Mouse (Mus musculus) G1E (cell line): ENCODE data around the gene Znrf1. TPM values are rescaled to one million over a fixed set of nuclear protein-coding genes. Genes with fewer than 3 reads are reported as not detected.

Experiments
- ATAC-seq: 2 replicates; pipeline ENCODE4 v1.8.0; 2016; ENCODE audit warnings: mild to moderate bottlenecking; ENCODE audit not compliant: insufficient number of reproducible peaks, poor library complexity, low FRiP score, severe bottlenecking; ENCODE audit errors: extremely low read depth
- DNase-seq: peaks from one replicate; pipeline ENCODE4 v3.0.0; 2012; ENCODE audit warnings: low spot score
- H3K27me3 ChIP-seq: 2 replicates; pipeline ENCODE4 v1.6.1; 2012; ENCODE audit warnings: mild to moderate bottlenecking, low read length, inconsistent platforms; ENCODE audit not compliant: insufficient read depth
- H3K36me3 ChIP-seq: replicated peaks from 2 replicates; pipeline ENCODE3; 2012; ENCODE audit warnings: mild to moderate bottlenecking, inconsistent platforms
- H3K4me1 ChIP-seq: 2 replicates; pipeline ENCODE4 v1.6.1; 2012; ENCODE audit warnings: low read depth, low read length, inconsistent platforms, mixed read lengths; ENCODE audit not compliant: insufficient read depth
- H3K4me3 ChIP-seq: 2 replicates; pipeline ENCODE4 v1.5.1; 2012; ENCODE audit warnings: low read depth, mild to moderate bottlenecking, inconsistent platforms, low read length, moderate library complexity, mixed read lengths
- H3K9me3 ChIP-seq: replicated peaks from 2 replicates; pipeline ENCODE4 v1.6.1; 2012; ENCODE audit warnings: inconsistent platforms
- CTCF ChIP-seq: IDR thresholded peaks from 2 replicates; pipeline ENCODE4 v1.5.1; 2012; ENCODE audit warnings: low read depth, low read length, inconsistent platforms, mixed read lengths
- GATA1 ChIP-seq: IDR thresholded peaks from 2 replicates; pipeline ENCODE4 v1.6.1; 2012; ENCODE audit warnings: borderline replicate concordance, low read length, inconsistent platforms, mixed read lengths
- GATA2 ChIP-seq: IDR thresholded peaks from 2 replicates; pipeline ENCODE4 v1.6.1; 2012; ENCODE audit warnings: low read depth, low read length, inconsistent platforms, borderline replicate concordance
- POLR2AphosphoS5 ChIP-seq: IDR thresholded peaks from 2 replicates; pipeline ENCODE4 v1.6.1; 2012; ENCODE audit warnings: low read depth, low read length, inconsistent platforms; ENCODE audit not compliant: insufficient replicate concordance
- TAL1 ChIP-seq: conservative IDR thresholded peaks from 2 replicates; pipeline ENCODE4 v1.6.1; 2012; ENCODE audit warnings: low read depth, low read length, inconsistent platforms, mixed read lengths
- polyA plus RNA-seq: library from polyadenylated mRNA; stranded (reverse); fragments of >175 nt; gene quantifications from 2 replicates; pipeline ENCODE4 v1.2.3, GENCODE M21; 2012
- total RNA-seq, 2 experiments: library from RNA; stranded (forward) in 1 of 2; stranded (reverse) in 1 of 2; fragments of 200-1000 nt in 1 of 2; fragments of >200 nt in 1 of 2; fragmentation: Nextera tagmentation in 1 of 2; gene quantifications; 2 replicates each; pipeline ENCODE4 v1.2.3; 2014 to 2017

Znrf1 gene
- total and polyA plus RNA-seq, 3 experiments = 22.8 to 62.8 (median 47.6) TPM

DNA sequence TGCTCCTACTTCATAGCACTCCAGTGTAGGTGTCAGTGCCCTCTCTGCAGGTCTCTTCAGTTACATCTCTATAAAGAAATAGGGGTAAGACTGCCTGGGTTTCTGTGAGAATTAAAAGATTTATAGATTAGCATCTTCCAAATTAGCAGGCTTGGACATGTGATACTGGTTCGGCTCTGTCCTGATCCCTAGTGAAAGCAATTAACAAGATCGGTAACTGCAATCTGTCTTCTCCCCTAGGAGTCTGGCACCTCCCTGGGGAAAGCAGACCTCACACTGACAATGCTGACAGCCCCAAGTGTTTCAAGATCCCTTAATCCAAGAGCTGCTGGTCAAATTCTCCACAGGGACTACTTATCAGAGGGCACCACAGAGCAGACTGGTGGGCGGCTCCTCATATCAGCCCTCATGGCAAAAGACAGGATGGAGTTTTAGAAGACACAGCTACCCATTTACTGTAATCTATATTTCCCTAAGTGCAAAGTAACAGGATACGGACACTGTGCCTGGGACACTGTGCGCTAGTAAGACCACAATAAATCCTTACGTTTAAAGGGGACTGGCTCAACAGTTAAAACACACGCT lies 19.4 kb upstream of the Znrf1 start:
- DNase-seq (no peak), ATAC-seq (no peak)
- Histone ChIP-seq H3K4me3 (no peak overlapping the region), H3K4me1 (peaks cover 16% of the 10 kb centered on the region), H3K27me3 (no peaks in the 10 kb centered on the region), H3K9me3 (0 out of 2 replicates have a peak, but pooled peaks cover 3% of the 10 kb centered on the region), H3K36me3 (peaks cover 40% of the 10 kb centered on the region)
- TF ChIP-seq CTCF (no peak), TAL1 (no peak), GATA1 (no peak), POLR2AphosphoS5 (no peak)

DNA sequence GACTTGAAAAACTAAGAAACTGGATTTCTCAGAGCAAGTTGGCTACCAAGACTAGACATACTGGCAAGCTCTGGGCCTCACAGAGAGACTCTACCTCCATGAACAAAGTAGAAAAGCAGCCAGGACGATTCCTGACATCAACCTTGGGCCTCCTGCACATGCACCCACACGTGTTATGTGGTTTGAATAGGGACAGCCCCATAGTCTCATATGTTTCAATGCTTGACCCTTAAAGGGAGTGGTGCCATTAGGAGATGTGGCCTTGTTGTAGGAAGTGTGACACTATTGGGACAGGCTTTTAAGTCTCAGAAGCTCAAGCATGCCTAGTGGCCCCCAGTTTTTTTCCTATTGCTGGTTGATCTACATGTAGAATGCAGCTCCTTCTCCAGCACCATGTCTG lies 18.4 kb upstream of the Znrf1 start:
- DNase-seq = no peak
- H3K4me1 ChIP-seq = peaks cover 17% of the 10 kb centered on the region
- no peak for ATAC-seq
- no peak overlapping the region for H3K4me3 ChIP-seq
- no peak for TF ChIP-seq GATA1
- no peak for TF ChIP-seq TAL1
- no peak for TF ChIP-seq GATA2
- no peak for TF ChIP-seq POLR2AphosphoS5
- no peak for TF ChIP-seq CTCF
- H3K27me3 ChIP-seq = no peaks in the 10 kb centered on the region
- H3K36me3 ChIP-seq = peaks cover 37% of the 10 kb centered on the region
- H3K9me3 ChIP-seq = 0 out of 2 replicates have a peak, but pooled peaks cover 3% of the 10 kb centered on the region

DNA sequence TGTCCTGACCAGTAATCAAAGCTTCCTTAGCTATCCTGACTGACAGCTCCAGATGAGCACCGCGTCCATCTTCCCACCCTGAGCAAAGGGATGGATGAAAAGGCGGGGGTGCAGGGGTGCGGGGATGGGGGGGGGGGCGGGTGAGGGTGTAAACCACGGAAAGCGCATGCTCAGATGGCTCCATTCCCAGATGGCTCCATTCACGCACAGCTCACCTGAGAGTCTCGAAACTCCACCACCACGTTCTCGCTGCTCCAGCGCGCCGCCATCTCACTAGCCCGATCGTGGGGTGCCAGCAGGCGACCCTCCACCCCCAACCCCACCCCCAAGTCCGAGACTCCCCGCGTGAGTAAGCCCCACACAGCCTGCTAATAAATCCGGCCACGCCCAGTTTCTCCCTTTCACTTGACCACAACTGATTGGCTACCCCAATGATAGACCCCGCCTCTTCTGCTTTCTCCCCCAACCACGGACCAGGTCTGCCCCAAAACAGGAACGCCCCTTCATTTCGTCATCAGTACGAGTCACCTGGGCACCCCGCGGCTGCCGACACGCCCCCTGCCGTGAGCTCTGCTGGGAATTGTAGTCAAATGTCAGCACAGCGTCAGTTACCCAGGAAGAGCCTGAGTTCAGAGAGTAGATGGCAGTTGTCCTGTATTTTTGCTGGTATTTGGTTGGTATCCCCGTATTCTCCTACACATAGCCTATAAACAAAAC lies 14.0 kb upstream of the Znrf1 start, which contains the start of gene Wdr59:
Wdr59 (minus strand) TSS at position 380 of the 717 bp plus-strand sequence.
- no peaks in the 10 kb centered on the region for H3K27me3 ChIP-seq
- no peak for TF ChIP-seq POLR2AphosphoS5

DNA sequence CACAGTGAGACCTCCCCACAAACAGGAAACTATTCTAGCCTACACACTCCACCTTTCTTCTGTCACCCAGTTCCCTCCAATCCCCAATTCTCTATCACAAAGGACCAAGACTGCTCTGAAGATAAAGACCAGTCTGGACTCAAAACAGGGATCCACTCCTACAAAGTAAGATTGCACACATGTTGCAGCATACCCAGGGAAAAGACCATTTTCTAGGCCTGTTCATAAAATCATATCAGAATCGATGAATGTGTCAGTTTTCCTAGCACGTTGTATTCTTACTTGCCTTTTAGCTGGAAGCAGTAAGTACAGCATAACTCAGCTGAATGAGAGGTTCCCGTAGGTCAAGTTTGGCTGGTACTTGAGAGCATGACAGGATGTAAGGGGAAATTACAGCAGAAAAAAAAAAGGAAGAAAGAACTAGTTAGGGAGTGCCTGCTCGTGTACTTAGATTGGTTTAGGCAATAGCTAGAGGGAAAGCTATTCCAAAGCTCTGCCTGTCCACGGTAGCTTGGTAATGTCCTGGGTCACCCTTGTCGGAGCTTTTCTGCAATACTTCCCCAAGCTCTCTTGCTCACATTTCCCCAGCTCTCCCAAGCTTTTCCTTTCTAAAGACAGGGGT lies 9.4 kb upstream of the Znrf1 start:
- TF ChIP-seq GATA2 (no peak), CTCF (no peak), GATA1 (no peak), POLR2AphosphoS5 (no peak), TAL1 (no peak)

More for the DNA sequence above, 14.0 kb upstream of the Znrf1 start, which contains the start of gene Wdr59:
- Histone ChIP-seq H3K36me3 (peaks cover 10% of the 10 kb centered on the region), H3K9me3 (no peaks in the 10 kb centered on the region), H3K4me3 (peak within 1 kb of the TSS; percentile 87), H3K4me1 (peaks cover 22% of the 10 kb centered on the region)
- DNase-seq = peak; percentile 86
- ATAC-seq = peak; percentile 100

DNA sequence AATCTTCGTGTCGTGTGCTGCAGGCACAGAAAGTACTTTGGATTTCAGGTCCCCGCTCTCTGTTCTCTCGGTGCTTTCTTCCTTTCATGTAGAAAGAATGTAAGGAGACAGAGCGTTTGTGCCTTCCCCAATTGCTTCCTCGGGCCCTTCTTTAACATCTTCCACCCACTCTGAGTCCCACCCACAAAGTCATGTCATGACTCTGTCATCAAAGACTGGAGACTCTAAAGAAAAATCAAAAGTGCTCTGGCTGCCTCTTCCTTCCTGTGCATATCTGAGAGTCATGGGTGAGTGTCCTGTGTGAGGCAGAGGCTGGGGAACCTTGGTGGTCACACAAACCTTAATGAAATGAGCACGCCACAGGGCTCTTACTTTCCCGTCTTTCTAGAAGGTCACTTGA lies 8.7 kb upstream of the Znrf1 start:
- no peak overlapping the region for H3K4me3 ChIP-seq
- H3K27me3 ChIP-seq = peaks cover 12% of the 10 kb centered on the region
- no peaks in the 10 kb centered on the region for H3K36me3 ChIP-seq
- peaks cover 14% of the 10 kb centered on the region for H3K4me1 ChIP-seq
- H3K9me3 ChIP-seq = no peaks in the 10 kb centered on the region
- DNase-seq (no peak), ATAC-seq (no peak)
- TF ChIP-seq GATA1 = no peak
- no peak for TF ChIP-seq GATA2
- no peak for TF ChIP-seq POLR2AphosphoS5
- no peak for TF ChIP-seq TAL1
- no peak for TF ChIP-seq CTCF

More for the DNA sequence above, 9.4 kb upstream of the Znrf1 start:
- no peak for ATAC-seq
- DNase-seq = no peak
- no peaks in the 10 kb centered on the region for H3K9me3 ChIP-seq
- H3K36me3 ChIP-seq = no peaks in the 10 kb centered on the region
- H3K4me3 ChIP-seq = no peak overlapping the region
- H3K27me3 ChIP-seq = peaks cover 9% of the 10 kb centered on the region; the same call in 1 of the 2 replicates
- H3K4me1 ChIP-seq = peaks cover 15% of the 10 kb centered on the region

DNA sequence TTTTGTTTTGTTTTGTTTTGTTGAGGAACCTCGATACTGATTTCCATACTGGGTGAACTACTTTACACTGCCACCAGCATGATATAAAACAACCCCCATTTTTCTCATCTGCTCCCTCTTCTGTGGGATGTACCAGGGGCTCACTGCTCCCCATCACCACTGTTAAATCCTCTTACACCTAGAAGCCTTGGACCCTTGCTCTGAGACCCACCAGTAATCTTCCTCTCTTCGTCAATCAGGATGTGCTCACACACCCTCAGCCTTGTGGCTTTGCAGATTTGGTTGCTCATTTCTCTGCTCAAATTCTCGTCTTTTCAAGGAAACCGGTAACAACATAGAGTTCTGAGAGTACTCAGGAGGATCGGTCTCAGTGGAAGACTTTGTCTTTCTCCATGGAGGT lies 7.8 kb upstream of the Znrf1 start:
- no peak for TF ChIP-seq GATA1
- TF ChIP-seq GATA2 = no peak
- no peak for TF ChIP-seq POLR2AphosphoS5
- no peak for TF ChIP-seq CTCF
- no peak for TF ChIP-seq TAL1
- H3K4me3 ChIP-seq = no peak overlapping the region
- H3K36me3 ChIP-seq = no peaks in the 10 kb centered on the region
- H3K4me1 ChIP-seq = peaks cover 11% of the 10 kb centered on the region
- DNase-seq = no peak
- H3K27me3 ChIP-seq = peaks cover 12% of the 10 kb centered on the region
- no peak for ATAC-seq
- no peaks in the 10 kb centered on the region for H3K9me3 ChIP-seq
